Mouse (Mus musculus) cerebellum, postnatal 36 days (tissue): ENCODE data around the gene Cdh16.

Source experiments
- DNase-seq, 2 experiments: peaks; one replicate each; pipeline ENCODE4 v3.0.0; 2021 to 2022; ENCODE audit warnings: mixed read lengths in 2 of 2

The Cdh16 gene

GRCm38 (mm10) chr8:104570436-104571343 is 53.5 kb downstream of the Cdh16 start:
- peak; percentile 89 to 91 for DNase-seq

- DNase-seq: no peak
Measured at GRCm38 (mm10) chr8:104569559-104569958, 54.6 kb downstream of the Cdh16 start.

GRCm38 (mm10) chr8:104565457-104565798 is 58.8 kb downstream of the Cdh16 start:
- DNase-seq: no peak

- DNase-seq: peak; percentile 90
Measured at GRCm38 (mm10) chr8:104564633-104565456, 59.4 kb downstream of the Cdh16 start.

- no peak for DNase-seq
Measured at GRCm38 (mm10) chr8:104560731-104561130, 63.5 kb downstream of the Cdh16 start.

GRCm38 (mm10) chr8:104557226-104557625 is 67.0 kb downstream of the Cdh16 start:
- DNase-seq: no peak

GRCm38 (mm10) chr8:104555191-104555590 is 69.0 kb downstream of the Cdh16 start:
- DNase-seq: no peak
